Mouse (Mus musculus) megakaryocyte-erythroid progenitor cell, adult 5 weeks (primary cell): ENCODE measurements around the gene Gm20517. TPM values are rescaled to one million over a fixed set of nuclear protein-coding genes. Genes with fewer than 3 reads are reported as not detected.

Source experiments
- polyA plus RNA-seq: library from polyadenylated mRNA; stranded (reverse); fragments of >175 nt; gene quantifications from 2 replicates; pipeline ENCODE4 v1.2.3, GENCODE M21; 2012

Gene Gm20517
- polyA plus RNA-seq: 0.06 TPM in 1 of 2 replicates, not detected in the other

DNA sequence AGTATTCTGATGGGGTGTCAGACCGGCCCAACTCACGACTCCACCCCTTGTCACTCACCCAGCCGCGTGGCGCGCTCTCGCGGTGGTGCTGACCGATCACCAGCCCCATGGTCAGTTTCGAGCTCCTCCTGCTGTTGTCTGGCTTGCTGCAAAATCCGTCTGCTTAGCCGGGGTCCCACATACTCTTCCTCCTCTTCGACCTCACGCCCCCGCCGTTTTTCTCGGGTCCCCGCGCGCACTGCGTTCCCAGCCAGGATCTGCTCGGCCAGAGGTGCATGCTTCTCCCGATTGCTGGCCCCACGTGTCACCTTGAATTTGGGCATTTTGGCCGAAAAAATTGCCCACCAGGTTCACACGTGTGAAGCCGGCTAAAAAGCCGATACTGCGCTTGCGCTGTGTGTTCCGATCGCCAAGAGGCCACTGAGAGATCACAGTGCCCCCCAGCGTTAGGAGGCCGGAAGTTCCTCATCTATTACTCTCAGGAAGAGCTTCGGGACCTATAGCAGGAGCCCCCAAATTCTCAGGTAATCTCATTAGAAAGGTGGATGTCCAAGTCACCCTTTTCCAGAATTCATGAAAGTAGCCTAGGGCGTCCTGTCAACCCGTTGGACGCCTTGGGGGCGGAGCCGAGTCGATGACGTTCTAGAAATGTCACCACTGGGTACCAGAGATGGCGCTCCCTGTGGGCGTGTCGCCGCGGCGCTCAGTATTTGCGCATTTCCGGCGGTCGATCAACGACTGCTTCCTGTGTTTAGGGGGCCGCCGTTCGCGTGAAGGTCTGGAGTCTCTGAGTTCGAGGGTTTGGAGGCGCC, at the start of gene Gm20517, which contains the start of the genes Bysl and Med20:
Gene Gm20517 (plus strand): TSS at position 741 of the 812 bp plus-strand sequence.
Gene Bysl (minus strand): TSS at position 644 of the 812 bp plus-strand sequence.
Gene Med20 (plus strand): TSS at position 734 of the 812 bp plus-strand sequence.

DNA sequence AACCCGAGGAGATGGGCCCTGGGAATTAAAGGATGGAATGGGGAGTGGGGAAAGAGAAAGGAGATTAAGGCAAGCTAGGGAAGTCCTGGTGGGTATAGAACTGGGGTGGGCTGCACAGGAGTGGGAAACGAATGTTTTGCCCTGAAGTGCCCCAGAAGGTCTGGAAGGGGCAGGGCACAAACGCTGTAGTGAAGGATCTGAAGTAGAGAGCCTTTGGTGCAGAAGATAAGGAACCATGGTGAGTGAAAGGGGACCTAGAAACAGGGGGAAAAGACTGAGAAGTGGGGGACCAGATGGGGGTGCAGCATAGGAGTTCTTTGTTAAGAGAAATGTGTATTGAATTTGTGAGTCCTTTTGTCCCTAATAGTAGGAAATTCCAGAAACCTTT, 19.3 kb downstream of the Gm20517 start, which contains the start of gene Usp49:
Gene Usp49 (plus strand): TSS at position 13 of the 388 bp plus-strand sequence.

DNA sequence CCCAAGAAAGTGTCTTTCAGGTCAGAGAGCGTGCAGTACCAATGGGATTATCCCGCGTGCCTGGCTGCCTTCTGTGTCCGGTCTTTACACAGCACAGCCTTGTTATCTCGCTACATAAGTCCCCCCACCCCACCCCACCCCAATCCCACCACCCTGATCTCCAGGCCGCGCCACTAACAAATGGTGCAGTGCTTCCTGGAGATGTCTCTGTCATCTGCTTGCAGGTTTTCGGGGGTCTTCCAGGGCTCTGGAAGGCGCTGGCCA, 76.9 kb downstream of the Gm20517 start, which contains the start of gene Tomm6:
Gene Tomm6 (minus strand): TSS at position 43 of the 264 bp plus-strand sequence.

DNA sequence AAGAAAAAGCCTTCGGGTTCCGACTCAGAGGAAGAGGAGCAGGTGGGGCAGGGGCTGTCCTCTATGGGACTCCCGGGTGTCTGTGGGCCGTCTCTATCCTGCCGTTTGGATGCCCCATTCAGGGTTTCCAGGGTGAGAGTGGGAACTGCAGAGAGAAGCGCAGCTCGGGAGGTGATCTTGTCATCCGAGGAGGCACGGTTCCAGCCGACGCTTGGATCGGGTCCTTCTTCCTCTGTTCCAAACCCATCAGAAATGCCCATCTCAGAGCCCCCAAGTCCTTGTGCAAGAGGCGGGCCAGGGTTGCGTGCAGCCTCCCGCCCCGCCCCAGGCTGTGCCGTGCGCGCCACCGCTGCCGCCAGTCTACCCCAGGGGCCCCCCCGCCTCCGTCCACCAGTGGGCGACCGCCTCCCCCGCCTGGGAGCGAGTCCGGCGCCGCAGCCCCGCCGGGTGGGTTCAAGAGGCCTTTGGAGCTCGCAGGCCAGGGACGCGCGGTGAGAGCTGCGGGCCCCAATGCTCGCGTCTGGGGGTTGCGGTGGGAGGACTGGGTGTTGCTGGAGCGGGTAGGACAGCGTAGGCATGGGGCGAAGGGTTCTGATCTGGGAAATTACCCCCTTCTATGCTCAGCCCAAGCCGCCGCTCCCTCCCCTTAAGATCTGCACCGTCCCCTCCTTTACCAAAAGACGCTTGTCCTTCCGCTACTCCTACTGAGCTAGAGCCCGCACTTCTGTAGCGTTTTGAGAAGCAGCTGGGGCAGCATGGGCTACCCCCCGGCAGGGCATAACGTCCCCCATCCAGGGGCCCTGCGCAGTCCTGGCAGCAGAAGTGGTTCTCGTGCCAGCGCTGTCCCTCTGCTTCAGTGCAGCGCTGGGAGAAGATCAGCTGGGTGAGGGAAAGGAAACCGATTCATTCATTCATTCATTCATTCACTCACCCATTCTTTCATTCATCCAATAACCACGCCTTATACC, 77.5 kb downstream of the Gm20517 start, which contains the start of gene Frs3:
Gene Frs3 (plus strand): TSS at position 423 of the 968 bp plus-strand sequence.

DNA sequence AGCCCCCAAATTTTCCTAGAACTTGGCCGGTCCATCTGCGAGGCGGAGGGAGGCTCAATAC, 82.9 kb downstream of the Gm20517 start, which contains the start of gene Gm21981:
Gene Gm21981 (minus strand): TSS at position 14 of the 61 bp plus-strand sequence.

DNA sequence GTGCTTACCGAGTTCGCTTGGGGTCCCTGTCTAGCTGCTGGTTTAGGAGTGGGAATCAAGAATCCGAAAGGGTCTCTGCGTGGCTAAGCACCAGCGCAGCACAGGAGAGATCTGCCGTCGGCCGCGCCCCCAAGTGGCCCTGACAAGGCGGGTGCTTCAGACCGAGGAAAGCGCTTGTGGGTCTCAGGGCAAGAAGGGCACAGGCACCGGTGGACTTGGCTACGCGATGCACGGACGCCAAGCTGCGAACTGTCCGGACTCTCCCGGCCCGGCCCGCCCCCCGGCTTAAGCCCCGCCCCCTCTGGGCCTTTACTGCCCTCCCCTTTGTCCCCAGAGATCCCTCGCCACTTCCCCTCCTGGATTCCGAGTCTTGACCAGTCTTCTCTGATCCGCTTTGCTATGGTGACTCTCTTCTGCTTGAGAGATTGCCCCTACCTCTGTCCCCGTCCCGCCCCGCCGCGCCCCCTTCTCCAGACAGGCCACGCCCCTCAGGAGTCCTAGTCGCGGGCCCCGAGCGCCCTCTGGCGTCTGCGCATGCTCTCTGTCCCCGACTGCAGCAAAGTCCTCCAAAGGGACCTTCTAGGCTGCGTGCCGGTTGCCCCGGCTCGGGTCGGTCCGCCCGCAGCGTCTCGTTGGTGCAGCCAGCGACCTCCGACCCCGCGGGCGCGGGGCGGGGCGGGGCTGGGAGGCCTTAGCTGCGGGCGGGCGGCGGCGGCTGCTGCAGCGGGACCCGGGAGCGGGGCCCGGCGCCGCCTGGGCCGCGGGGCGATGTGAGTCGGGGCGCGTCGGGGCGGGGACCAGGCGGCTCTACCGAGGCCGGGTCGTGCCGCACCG, 83.3 kb downstream of the Gm20517 start, which contains the start of gene Prickle4:
Gene Prickle4 (minus strand): TSS at position 234 of the 834 bp plus-strand sequence.

DNA sequence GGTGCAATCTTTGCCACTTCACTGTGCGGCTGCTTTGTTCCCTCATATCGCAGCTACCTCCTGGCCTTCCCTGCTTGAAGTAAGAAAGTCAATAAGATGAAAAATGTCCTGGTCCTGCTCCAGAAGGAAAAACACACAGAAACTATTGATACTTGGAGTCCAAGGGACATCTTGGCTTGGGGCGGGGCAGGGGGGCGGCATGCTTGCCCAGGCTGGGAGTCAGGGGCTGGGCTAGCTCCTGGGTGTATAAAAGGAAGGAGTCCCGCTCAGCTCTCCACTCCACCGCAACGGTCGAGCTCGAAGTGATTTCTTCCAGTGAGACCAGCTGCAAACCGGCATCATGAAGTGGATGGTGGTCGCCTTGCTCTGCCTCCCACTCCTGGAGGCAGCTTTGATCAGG, 115.2 kb downstream of the Gm20517 start, which contains the start of gene Pgc:
Gene Pgc (plus strand): TSS at position 277 of the 400 bp plus-strand sequence.

Other genes with a start within 250 kb of the Gm20517 start
- 30.4 and 30.5 TPM in 2 replicates for gene Mrps10, start 242.7 kb upstream of the Gm20517 start, polyA plus RNA-seq
- gene Guca1b, start 226.2 kb upstream of the Gm20517 start, polyA plus RNA-seq: 0.86 and 1.9 TPM in 2 replicates
- 15.7 and 18.2 TPM in 2 replicates for gene Guca1a, start 211.0 kb upstream of the Gm20517 start, polyA plus RNA-seq
- gene AI661453, start 175.0 kb upstream of the Gm20517 start, polyA plus RNA-seq: 7.4 and 7.5 TPM in 2 replicates
- 0.17 and 0.33 TPM in 2 replicates for gene 1700001C19Rik, start 174.2 kb upstream of the Gm20517 start, polyA plus RNA-seq
- 22.9 and 25.8 TPM in 2 replicates for gene Taf8, start 109.3 kb upstream of the Gm20517 start, polyA plus RNA-seq
- 344 and 360 TPM in 2 replicates for gene Ccnd3, start 106.5 kb upstream of the Gm20517 start, polyA plus RNA-seq
- gene Bysl, start 97 bp upstream of the Gm20517 start, polyA plus RNA-seq: 39.7 and 42.3 TPM in 2 replicates
- 4.4 and 4.6 TPM in 2 replicates for gene Med20, start within 50 bp of the Gm20517 start, polyA plus RNA-seq
- gene Usp49, start 19.1 kb downstream of the Gm20517 start, polyA plus RNA-seq: 12.5 and 13.5 TPM in 2 replicates
- gene Tomm6, start 76.8 kb downstream of the Gm20517 start, polyA plus RNA-seq: 265 and 272 TPM in 2 replicates
- 3.2 and 4.0 TPM in 2 replicates for gene Frs3, start 77.4 kb downstream of the Gm20517 start, polyA plus RNA-seq
- gene Gm21981, start 82.9 kb downstream of the Gm20517 start, polyA plus RNA-seq: 0.04 and 0.32 TPM in 2 replicates
- 5.1 and 5.2 TPM in 2 replicates for gene Prickle4, start 83.1 kb downstream of the Gm20517 start, polyA plus RNA-seq
- gene Pgc, start 115.3 kb downstream of the Gm20517 start, polyA plus RNA-seq: not detected in 2 replicates
- 47.8 and 63.1 TPM in 2 replicates for gene Tfeb, start 125.4 kb downstream of the Gm20517 start, polyA plus RNA-seq
- 36.8 and 50.0 TPM in 2 replicates for gene Mdfi, start 223.1 kb downstream of the Gm20517 start, polyA plus RNA-seq